Mouse (Mus musculus): ENCODE measurements around the gene Ccdc51.

Gene Ccdc51

DNA sequence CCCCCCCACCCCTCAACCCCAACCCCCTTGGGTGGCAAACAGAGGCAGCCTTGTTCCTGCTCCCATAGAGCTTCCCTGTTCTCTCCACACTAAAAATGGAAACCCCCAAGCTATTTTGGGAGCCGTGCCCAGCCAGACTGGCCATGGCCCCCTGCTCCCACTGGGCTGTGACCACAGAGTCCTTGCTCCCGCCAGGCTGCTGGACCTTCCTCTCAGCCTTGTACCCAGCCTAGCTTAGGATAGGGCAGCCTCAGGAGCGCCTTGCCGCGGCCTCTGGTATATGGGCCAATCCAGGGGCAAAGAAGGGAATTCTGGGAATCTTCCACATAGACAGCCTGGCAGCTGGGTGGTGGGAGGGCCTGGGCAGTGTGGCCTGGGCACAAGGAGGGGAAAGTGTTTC, 15.5 kb downstream of the Ccdc51 start:
- DNase-seq: peak; percentile 72

DNA sequence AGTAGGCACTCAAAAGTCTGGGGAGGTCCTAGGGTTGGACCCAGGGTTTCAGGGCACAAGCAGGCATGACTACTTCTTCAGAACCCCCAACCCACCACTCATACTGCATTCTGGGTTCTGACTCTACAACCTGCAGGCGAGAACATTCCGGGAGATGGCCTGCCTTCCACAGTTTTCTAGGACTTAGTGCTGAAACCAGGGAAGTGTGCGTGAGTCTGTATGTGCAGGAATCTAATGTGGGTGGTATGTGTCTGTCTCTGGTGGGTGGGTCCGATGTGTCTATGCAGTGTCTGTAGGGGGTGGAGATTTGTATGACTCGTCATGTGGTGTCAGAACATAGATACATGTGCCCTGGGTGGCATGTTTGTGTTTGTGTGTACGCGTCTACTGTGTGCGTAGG, 16.1 kb downstream of the Ccdc51 start:
- DNase-seq: no peak

DNA sequence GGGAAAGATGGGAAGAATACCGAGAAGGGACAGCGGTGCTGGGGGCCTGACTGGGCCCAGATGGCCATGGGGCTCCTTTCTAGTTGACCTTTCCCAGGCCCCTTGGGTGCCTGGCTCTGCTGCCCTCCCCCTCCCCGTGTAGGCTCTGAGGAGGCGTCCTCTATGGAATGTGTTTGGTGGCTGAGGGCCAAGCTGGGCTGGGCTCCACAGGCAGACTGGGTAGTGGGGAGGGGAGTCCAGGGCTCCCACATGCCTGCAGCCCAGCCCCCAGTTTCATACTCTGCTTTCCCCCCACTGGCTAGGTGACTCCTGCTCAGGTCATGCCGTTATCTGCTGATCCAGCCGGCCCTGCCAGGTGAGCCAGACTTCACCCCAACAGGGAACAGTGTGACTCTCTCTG, 16.7 kb downstream of the Ccdc51 start:
- DNase-seq: no peak

DNA sequence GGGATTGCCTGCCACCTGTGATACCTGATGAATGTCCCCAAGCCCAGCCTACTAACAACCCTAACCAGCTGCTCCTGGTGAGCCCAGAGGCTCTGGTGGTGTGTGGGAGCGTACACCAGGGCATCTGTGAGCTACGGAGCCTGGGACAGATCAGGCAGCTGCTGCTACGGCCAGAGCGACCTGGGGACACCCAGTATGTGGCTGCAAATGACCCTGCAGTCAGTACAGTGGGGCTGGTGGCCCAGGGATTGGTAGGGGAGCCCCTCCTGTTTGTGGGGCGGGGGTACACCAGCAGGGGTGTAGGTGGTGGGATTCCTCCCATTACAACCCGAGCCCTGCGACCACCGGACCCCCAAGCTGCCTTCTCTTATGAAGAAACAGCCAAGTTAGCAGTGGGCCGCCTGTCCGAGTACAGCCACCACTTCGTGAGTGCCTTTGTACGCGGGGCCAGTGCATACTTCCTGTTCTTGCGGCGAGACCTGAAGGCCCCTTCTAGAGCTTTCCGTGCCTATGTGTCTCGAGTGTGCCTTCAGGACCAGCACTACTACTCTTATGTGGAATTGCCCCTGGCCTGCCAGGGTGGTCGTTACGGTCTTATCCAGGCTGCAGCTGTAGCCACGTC, 18.1 kb downstream of the Ccdc51 start:
- no peak for DNase-seq

DNA sequence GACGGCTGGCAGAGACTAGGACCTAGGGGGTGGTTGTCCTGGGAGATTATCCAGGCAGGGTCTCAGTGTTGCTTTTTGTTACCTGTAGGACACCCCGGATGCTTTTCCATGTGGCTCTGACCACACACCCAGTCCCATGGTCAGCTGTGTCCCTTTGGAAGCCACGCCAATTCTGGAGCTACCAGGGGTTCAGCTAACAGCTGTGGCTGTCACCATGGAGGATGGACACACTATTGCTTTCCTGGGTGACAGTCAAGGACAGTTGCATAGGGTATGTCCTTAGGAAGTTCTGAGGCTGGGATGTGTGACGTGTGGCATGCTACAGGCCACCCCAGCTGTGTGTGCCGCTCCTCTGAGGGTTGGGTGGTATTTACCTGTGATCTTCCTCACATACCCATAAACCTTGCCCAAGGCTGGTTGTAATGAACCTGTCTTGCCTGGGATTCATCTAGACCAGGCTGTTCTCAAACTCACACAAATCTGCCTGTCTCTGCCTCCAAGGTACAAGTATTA, 19.7 kb downstream of the Ccdc51 start:
- no peak for DNase-seq

DNA sequence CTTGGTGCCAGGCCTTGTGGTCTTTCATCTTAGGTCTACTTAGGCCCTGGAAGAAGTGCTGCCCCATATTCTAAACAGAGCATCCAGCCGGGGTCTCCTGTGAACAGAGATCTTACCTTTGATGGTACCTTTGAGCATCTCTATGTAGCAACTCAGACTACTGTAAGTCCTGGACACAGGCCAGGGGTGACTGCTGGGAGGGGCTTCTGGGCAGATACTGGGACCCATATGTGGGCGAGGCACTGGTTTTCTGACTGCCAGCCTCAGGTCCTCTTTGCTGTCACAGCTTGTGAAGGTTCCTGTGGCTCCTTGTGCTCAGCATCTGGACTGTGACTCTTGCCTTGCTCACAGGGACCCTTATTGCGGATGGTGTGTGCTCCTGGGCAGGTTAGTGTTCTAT, 20.2 kb downstream of the Ccdc51 start:
- DNase-seq: no peak

DNA sequence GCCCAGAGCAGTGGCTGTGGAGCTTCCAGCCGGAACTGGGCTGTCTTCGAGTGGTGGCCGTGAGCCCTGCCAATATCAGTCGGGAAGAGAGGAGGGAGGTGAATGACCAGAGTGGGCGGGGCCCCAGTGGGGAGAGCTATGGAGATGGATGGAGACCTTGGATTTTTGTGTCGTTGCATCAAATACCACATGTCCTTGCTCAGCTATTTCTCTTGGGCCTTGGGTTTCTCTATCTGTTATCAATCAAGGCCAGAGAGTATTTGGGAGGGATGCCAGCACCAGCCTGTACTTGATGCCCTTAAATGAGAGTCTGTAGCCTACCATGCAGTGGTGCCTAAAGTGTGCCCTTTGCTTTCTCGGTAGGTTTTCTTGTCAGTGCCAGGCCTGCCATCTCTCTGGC, 21.0 kb downstream of the Ccdc51 start:
- no peak for DNase-seq

DNA sequence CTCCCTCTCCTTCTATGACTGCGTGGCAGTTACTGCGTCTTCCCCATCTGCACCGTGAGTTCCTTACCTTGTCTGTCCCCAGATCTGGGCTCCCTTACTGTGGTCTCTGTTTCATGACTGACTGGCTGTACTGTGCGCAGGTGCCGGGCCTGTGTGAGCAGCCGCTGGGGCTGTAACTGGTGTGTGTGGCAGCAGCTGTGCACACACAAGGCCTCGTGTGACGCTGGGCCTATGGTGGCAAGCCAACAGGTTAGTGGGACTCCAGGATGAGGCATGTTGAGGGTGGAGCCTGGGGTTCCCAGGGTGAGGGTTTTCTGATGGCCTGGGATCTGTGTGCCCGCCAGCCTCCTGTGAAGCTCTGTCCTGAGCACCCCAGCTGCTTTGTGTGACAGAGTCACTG, 21.8 kb downstream of the Ccdc51 start:
- DNase-seq: no peak

DNA sequence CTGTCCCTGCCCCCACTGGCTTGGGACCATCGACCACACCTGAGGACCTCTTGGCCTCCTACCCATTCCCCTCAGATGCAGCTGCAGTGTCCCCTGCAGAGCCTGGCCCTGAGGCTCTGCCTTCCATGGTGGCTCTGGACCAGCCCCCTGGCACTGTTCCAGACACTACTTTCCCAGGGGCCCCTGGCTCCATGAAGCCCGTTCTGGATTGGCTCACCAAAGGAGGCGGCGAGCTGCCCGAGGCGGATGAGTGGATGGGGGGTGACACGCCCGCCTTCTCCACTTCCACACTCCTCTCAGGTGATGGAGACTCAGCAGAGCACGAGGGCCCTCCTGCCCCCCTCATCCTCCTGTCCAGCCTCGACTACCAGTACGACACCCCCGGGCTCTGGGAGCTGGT, 22.7 kb downstream of the Ccdc51 start:
- no peak for DNase-seq

DNA sequence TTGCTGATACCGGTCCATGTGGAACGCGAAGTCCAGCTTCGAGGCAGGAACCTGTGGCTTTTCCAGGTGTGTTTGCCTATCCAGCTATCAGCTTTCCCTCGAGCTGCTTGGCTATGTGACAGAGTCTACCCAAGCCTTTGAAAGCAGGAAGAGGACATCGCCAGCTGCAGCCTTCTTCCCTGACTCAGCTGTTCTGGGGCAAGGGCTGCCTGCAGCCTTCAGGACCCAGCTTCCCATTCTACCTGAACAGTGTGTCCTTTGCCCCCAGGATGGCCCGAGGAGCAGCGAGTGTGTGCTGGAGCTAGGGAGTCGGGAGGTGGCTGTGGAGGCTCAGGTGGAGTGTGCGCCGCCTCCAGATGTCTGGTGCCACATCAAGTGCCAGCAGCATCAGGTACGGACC, 23.4 kb downstream of the Ccdc51 start:
- no peak for DNase-seq

DNA sequence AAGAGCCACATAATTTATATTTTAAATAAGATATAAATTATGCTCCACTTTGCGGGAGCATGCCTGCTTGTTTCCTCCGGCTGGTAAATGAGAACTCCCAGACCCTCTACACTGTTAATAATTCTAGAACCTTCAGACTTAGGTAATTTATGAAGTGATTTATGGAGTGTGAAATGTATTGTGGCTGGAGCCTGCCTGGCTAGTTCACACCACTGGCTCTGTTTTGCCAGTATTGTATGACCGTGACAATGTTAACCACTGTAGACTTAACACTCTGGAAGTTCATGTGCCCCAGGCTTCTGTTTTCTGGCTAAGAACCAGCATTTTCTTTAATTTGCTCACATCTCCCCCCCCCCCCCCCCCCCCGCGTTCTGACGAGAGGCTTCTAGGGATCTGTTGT, 25.0 kb downstream of the Ccdc51 start:
- no peak for DNase-seq

DNA sequence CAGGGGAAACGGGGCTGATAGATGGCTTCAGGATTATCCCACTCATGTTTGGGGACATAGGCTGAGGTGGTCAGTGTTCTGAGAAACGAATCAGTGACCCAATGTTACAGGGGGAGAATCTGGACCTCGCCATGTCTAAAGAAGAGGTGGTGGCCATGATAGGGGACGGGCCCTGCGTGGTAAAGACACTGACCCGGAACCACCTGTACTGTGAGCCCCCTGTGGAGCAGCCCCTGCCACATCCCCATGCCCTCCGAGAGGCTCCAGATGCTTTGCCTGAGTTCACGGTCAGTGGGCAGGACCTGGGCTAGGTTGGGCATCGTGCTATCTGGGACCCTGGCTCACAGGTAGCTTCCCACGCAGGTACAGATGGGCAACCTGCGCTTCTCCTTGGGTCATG, 27.9 kb downstream of the Ccdc51 start:
- DNase-seq: no peak

DNA sequence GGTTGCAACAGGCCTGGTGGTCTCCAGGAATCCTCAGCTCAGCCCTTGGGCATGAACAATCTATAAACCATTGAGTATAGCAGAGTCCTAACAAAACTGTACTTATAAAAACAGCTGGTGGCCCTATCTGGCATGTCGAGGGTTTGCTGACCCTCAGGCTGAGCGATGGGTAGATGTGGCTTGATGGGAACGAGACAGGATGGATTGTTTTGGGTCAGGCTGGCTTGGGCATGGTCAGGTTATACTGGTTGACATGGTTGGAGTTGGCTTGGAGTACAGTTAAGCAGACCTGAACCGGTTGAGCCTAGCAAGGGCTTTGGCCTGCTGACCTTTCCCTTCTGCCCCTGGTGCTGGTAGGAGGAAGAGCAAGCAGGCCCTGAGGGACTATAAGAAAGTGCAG, 28.8 kb downstream of the Ccdc51 start:
- DNase-seq: no peak

DNA sequence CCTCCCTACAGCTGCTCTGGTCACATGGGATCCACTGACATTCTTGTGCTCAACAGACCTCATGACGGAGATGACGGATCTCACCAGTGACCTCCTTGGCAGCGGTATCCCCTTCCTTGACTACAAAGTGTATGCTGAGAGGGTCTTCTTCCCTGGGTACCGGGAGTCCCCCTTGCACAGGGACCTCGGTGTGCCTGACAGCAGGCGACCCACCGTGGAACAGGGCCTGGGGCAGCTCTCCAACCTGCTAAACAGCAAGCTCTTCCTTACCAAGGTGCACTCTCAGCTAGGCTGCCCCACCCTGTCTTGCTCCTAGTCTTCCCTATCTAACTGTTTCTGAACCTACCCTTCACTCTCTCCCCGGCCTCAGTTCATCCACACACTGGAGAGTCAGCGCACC, 29.3 kb downstream of the Ccdc51 start:
- DNase-seq: no peak

DNA sequence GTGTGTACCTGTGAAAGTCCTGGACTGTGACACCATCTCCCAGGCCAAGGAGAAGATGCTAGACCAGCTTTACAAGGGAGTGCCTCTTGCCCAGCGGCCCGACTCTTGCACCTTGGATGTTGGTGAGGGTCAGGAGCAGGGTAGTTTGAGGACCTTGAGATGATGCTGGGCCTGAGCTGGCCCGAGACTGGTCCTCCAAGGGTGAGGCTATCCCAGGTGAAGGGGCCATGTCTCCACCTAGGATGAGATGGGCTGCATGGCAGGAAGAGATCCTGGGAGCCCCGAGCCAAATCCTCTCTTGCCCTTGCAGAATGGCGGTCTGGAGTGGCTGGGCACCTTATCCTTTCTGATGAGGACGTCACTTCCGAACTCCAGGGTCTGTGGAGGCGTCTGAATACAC, 31.0 kb downstream of the Ccdc51 start:
- no peak for DNase-seq

DNA sequence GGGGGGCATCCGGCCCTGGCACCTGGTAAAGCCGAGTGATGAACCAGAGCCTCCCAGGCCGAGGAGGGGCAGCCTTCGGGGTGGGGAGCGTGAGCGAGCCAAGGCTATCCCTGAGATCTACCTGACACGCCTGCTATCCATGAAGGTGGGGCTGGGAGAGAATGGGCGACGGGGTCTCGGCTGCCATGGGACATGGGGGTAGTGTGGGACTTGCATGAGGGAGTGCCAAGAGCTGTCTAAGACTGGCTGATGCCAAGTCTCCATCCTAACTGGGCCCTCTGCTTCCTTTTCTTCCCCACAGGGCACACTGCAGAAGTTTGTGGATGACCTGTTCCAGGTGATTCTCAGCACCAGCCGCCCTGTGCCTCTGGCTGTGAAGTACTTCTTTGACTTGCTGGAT, 32.0 kb downstream of the Ccdc51 start:
- DNase-seq: no peak

DNA sequence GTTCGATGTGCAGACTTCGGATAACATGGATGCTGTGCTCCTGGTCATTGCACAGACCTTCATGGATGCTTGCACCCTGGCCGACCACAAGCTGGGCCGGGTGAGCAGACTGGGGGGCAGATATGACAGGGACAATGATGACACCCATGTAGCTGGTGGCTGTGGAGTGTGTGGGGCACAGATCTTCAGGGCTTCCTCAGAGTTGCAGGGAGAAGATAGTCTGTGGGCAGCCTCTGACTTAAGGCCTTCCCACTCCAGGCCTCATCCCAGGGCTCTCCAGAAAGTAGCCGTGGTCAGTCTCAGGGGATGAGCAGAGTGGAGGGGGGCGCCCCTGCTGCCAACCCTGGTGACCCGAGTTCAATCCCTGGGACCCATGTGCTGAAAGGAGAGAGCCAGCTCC, 32.6 kb downstream of the Ccdc51 start:
- no peak for DNase-seq

DNA sequence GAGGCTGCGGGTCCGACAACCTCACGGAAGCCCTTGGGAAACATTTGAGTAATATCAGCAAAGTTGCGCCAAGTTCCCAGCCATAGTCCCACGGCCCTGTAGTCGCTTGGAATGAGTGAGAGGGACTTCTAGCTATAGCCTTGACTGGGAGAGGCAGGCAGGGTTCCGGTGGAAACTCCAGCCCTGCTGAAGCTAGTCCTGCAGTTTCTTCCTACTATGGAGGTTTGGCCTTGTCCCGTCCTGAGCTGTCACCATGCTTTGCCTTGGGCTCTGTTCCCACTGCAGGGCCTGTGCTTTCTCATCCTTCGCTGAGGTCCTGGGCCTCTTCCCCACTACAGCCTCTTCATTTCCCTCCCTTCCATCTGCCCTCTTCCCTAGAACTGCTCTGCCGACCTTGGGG, 33.9 kb downstream of the Ccdc51 start:
- no peak for DNase-seq

DNA sequence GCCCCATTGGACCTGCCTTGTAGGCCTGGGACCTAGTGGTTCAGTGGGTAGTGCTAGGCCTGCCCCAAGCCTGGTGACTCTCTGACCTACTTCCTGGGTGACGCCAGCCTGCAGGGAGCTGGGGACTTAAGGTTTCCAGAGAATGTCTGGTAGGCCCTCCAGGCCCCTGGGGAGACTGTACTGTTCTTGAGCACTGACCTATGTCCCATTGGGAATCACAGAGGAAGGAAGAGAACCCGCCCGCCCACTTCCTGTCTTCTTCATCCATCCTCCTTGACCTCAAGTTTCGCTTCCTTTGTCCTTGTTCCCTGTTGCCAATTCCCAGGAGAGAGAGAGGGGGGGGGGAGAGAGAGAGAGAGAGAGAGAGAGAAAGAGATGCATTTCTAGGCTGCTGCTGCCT, 35.8 kb downstream of the Ccdc51 start:
- no peak for DNase-seq

DNA sequence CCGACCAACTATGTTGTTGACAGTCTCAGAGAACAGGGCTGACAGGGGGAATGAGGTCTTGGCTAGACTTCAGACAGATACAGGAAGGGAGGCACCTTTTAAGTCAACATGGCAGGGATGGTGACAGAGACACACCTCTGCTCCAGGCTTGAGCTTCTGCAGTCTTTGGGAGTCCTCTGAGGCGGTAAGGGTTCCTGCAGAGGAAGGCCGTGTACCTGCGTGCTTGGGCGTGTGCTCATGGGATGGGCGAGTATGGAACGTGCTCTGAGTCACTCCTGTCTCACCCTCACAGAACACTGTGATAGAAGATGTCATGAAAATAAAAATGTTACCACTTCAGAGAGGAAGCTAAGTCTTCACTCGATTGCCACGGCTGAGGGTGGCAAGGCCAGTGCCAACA, 37.3 kb downstream of the Ccdc51 start:
- no peak for DNase-seq

DNA sequence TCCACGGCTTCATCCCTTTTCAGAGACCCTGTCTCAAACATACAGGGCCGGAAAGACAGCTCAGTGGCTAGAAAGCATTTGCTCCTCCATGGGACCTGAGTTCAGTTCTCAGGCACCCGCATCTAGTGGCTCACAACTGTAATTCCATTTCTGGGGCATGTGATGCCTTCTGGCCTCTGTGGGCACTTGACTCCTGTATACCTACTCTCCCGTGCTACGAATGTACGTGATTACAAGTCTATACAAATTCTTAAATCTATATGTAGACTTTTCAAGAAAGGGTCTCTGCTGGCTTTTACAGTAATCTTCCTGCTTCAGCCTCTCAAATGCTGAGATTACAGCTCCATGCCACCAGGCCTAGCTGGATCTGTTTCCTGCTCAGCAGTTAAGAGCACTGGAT, 38.7 kb downstream of the Ccdc51 start:
- no peak for DNase-seq

DNA sequence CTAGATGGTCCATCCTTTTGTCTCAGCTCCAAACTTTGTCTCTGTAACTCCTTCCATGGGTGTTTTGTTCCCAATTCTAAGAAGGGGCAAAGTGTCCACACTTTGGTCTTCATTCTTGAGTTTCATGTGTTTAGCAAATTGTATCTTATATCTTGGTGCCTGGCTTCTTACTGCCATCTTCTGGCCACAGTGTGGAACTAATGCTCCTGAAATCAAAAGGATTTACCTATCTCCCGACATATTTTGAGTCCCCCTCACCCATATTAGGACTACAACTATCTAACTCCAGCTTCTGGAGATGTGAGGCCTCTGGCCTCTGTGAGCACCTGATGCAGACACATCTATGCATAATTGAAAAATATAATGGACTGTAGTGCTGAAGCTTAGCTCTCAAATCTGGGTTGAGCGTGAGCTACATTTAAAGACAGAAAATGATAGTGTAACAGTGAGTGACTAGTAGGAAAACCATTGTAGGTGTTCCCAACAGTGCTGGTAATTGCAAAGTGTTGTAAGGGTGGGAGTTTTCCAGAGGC, 40.3 kb downstream of the Ccdc51 start:
- DNase-seq: no peak

DNA sequence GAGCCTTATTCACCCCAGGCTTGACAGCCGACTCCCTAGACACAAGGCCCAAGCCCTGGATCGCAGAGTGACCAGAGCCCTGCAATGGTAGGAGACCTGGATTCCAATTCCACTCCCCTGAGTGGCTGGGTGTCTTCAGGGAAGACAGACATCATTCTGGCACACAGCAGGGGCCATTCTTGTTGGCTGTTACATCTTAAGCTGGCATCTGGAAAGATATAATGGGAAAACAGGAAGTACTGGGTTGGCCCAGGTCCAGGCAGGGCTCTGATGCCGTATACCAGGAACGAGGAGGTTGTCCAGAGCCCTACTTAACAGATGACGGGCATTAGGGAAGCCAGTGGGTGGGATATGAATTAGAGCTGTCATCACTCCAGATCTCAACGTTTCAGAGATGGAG, 41.0 kb downstream of the Ccdc51 start:
- no peak for DNase-seq

DNA sequence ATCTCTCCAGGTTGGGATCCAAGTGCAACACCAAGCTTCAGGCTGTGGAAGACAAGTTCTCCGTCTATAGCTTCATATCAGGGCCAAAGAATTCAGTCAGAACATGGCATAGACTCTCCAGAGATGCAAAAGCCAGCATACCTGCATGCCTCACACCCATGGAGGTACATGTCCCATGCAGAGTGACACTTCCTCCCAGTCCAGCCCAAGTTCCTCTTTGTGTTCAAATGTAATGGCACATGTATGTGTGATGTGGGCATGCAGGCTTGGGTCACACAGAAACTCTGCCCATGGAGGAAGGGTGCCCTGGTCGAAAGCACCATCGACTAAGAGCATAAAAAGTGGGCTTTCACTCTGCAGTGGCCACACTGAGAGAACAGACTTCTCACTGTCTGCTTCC, 41.9 kb downstream of the Ccdc51 start:
- no peak for DNase-seq

DNA sequence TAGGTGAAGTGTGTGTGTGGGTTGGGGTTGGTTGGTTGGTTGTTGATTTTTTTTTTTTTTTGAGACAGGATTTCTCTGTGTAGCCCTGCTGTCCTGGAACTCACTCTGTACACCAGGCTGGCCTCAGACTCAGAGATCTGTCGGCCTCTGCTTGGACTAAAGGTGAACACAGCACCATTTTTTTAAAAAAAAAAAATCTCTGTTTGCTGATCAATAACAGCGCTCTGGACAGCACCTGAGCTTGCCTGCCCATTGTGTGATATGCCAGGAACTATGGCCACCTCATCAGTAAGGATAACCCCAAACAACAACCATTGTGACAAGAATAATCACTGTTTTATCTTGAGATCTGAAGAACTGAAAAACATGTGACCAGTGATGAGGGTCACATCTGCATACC, 42.8 kb downstream of the Ccdc51 start:
- no peak for DNase-seq

DNA sequence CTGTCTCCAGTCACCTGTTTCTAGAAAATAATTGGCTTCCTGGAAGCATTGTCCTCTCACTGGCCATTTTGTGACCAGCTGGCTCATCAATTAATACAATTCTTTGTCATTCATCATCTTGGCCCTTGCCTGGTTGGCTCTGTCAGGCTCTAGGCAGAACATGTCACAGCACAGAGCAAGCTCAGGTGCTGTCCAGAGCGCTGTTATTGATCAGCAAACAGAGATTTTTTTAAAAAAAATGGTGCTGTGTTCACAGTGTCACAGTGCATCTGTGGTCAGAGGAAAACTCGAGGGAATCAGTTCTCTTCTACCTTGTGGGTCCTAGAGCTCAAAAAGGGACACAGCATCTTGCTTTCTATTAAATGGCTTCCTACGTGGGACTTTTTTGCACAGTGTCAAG, 43.2 kb downstream of the Ccdc51 start:
- DNase-seq: no peak

Measured in cerebellum, adult 9-11 months (tissue).